Mouse (Mus musculus) kidney, postnatal 36 days (tissue): Measurements from ENCODE around the gene Slc22a13.

ENCODE experiments used
- DNase-seq, 2 experiments: peaks; one replicate each; pipeline ENCODE4 v3.0.0; 2021 to 2022; ENCODE audit warnings: mixed read lengths in 2 of 2

Gene Slc22a13

DNA sequence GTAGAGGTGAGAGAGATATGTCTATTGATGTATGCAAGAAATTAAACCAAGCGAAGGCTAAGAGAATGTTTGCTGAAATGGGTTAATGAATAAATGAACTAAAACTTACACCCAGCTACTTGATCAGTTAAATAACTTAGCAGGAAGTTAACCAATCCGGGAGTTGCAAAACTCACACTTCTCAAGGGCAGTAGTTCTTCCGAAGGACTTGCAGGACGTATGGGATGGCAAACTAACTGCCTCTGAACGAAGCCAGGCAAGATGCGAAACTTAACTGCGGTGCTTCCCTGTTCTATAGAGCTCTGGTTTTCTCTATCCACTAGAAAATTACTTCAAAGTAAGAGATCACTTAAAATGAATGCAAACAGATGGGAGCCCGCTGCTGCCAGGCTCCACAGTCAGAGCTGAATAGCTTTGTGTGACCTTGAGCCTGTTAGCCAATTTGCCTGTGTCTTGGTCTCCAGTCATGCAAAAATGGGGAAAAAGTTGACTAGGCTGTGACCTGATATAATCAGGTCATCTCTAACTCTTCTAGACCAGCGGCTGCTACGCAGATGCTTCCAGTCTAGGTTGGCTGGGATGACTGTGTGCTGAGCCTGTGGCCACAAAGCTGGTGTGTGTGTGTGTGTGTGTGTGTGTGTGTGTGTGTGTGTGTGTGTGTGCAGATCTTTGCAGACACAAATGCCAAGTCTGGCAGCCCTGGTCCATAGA is 9.6 kb downstream of the Slc22a13 start:
- DNase-seq, result peak; percentile 38 to 66

DNA sequence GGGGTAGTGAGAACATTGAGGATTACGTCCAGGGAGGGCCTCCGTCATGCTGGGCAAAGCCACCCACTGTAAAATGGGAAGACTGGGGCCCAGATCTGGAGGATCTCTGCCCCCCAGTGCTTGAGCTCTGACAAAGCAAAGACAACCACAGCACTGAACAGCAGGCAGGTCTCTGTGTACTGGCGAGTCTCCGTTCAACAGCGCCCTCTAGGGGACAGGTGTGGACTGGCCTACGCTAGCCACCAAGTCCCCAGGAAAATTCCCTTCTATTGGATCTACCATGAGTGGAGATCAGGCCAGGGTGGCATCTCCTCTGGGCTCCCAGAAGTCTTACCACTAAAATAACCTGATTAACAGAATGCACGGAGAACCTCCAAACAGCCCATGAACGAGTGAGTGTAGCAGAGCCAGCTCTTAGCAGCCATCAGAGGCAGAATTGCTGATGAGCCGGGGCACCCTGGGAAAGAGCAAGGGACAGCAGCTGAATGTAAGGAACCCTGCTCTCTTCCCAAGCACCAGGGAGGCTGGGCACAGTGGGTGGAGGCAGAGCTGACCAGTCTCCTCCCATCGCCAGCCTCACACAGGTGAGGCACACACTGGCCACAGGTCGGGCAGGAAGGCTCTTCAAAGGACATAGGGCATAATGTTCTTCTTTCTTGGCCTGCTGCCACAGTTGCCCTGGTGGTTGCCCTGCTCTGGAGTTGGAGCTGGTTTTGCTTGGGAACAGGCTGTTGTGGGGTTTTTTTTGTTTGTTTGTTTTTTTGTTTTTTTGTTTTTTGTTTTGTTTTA is 16.5 kb downstream of the Slc22a13 start:
- peak; percentile 87 to 91 for DNase-seq

DNA sequence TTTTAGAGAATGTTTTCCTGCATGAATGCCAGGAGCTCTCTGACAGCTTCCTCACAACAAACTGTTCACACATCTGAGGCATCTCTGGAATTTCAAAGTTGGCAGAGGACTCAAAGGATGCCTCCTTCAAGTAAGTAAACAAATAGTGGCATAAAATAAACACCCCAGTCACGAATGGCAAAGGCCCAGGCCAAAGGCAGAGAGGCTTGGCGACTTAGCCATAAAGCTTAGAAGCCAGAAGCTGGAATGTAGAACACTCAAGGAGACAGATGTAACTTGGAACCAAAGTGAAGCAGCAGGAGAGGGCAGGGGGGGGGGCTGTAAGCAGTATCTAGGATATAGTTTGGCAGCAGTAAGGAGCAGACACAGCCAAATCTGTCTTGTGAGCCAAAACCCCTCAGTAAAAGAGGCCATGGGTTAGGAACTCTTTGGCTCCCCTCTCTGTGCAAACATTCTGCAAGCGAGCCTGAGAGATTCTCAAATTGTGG is 27.6 kb downstream of the Slc22a13 start:
- DNase-seq, result peak; percentile 54 to 72

DNA sequence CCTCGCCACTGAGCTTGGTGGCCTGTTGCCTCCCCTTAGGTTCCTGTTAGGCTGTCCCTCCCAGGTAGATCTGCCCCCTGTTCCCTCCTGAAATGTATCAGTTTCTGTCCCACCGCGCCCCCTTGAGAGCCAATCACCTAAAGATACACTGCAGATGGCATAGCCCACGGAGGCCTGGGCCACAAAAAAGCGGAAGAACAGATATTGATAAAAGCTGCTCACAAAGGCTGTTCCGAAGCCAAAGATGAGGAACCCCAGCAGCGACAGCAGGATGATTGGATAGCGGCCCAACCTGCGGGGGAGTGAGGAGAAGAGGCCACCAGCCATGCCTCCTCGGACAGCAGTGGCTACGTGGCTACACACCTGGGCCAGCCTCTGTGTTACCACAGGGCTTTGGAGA is 29.6 kb downstream of the Slc22a13 start:
- DNase-seq, result no peak

DNA sequence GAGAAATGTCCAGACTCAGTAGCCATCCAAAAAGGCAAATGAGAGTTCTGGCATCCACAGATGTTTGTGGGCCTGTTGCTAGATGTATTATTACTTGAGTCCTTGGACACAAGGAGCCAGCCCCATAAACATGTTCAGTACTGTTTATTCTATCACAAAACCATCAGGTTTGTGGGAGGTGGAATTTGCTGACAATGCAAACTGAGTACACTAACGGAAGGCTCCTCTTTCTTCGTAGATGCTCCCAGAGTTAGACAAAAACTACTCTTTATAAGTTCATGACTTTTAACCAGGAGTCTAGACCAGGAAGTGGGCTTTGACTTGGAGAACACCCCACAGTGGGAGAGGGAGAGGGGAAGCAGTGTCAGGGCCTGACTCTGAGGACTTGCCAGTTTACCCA is 41.3 kb downstream of the Slc22a13 start:
- no peak for DNase-seq

DNA sequence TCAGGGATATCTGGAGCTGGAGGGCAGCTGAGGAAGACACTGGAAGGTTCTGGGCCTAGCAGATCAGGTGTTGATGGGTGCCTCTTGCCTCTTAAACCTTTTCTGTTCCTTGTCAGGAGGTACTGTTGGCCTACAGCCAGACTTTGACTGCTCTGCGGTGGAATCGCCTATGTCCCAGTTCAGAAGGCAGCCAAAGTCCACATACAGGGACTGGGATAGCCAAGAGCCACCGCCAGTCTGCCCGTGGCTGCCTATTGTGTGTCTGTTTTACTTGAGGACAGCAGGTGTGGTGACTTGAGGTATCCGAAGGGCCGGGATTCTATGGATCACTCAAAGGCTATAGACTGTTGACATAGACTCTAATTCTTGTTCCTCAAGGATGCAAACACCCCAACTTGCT is 43.4 kb downstream of the Slc22a13 start:
- peak; percentile 85 to 92 for DNase-seq

DNA sequence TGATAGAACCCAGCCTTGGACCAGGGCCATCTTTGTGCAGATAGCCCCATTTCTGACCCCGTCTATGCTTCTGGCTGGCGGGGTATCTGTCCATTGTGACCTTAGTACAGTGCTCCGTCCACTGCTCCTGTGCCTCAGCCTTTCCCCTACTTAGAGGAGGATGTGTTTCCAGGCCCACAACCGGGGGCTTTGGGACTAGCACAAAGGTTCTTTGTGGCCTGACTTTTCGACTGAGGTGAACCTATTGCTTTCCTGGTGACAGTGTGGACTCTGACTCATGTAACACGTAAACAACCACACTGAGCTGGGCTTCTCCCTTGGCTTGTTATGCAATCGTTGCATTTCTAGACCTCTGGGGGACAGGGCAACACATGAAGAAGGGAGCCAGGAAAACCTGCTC is 44.2 kb downstream of the Slc22a13 start:
- DNase-seq, result peak; percentile 66 to 88

DNA sequence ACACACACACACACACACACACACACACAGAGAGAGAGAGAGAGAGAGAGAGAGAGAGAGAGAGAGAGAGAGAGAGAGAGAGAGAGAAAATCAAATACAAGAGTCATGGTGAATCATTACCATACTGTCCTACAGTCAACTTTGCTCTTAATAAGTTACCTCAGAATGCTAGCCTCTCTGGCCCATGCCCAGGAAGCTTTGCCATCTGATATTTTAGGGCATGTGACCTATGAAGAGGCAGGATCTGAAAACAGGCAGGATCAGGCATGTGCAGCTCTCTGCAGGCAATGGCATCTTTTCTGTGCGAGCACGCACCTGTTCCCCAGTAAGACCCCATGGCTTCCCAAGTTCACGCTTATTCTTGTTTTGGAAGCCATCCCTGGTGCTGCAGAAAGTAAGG is 48.2 kb downstream of the Slc22a13 start:
- peak; percentile 85 to 92 for DNase-seq

DNA sequence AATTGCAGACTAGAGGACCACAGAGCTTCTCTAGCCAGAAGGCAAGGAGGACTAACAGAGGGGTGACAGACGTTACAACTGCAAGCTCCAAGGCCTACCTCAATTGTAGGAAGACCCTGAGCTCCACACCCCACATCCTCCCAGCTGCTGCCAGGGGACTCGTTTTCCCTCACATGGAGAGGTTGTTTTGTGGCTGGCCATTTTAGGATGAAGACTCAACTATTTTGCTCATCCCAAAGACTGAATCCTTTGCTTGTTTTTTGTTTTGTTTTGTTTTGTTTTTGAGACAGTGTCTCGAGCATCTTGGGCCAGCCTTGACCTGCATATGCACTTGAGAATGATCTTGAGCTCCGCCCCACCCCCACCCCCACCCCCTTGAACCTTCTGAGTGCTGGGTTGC is 50.0 kb downstream of the Slc22a13 start, which contains the start of gene Gm47289:
Gene Gm47289 (plus strand): TSS at position 301 of the 400 bp plus-strand sequence.
- DNase-seq, result no peak

DNA sequence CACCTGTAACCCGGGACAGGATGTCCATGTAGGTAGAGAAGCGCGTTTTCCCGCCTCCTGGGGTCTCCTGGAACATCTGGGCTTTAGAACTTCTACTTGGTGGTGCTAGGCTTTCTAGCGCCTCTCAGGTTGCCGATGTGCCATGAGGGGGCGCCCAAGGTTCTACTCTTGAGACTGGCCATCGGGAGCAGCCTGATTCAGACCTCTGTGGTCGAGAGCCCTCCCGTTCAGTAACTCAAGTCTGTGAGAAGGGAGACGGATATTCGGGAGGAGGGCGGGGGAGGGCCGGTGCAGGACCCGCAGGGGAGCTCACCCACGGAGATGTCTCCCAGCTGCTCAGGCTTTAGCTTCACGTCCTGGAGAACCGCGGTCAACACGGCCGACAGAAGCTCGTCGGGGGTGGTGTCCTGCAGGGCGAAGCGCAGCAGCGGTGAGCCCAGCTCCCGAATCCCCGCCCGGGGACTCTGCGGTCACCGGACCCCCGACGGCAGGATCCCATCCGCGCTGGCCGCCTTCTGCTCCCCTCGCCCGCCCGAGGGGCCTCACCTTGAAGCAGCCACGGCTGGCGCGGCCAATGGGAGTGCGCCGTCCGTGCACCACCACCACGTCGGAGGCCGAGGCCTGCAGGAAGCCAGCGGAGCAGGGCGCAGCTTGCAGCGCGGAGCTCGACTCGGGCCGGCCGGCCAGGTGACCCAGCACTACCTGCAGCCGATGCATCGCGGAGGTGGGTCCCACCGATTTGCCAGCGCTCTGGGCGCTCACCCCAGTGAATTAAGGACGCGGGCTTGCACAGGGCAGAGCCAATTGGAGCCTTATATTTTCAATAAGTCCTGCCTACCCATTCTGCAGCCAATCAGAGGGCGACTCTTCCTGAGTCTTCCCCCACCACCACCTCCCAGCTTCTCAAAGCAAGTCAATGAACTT is 52.4 kb downstream of the Slc22a13 start, which contains the start of gene Acaa1b:
Gene Acaa1b (minus strand): TSS at position 816 of the 924 bp plus-strand sequence.
- DNase-seq, result peak; percentile 91 to 96

DNA sequence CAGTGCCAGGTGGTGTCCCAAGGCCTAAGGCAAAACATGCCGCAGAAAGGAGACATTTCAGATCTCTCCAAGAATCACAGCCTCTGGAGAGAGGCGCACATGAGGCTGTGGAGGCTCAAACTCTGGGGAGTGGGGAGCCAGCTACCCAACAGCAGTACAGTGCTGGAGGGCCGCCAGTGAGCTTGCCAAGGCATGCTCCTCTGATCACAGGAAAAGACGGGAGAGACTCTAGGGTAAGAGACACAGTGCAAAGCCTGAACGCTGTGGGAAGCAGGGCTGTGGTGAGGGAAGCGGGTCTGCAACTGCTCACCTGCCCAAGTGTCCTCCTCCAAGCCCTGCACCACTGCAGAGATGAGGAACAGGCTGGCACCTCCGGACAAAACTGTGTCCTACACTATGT is 53.1 kb downstream of the Slc22a13 start:
- DNase-seq, result peak in 1 of 2 experiments; percentile 74

DNA sequence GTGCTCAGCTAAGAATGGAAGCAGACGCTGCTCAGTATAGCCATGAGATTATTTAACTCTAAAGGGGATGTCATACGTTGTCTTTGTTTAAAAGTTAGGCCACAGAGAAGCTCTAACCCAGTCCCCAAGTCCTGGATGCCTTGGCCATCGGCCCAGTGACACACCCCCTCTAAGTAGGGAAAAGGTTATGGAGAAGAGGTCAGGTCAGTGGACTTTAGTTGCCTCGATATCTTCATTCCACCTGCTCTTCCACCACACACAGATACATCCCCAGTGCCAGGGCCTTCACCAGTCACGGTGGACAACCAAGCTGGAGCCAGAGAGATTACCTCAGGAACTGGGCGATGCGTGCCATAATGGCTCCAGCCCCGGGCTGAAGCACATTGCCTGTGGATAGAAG is 53.5 kb downstream of the Slc22a13 start:
- DNase-seq, result peak; percentile 82 to 85

DNA sequence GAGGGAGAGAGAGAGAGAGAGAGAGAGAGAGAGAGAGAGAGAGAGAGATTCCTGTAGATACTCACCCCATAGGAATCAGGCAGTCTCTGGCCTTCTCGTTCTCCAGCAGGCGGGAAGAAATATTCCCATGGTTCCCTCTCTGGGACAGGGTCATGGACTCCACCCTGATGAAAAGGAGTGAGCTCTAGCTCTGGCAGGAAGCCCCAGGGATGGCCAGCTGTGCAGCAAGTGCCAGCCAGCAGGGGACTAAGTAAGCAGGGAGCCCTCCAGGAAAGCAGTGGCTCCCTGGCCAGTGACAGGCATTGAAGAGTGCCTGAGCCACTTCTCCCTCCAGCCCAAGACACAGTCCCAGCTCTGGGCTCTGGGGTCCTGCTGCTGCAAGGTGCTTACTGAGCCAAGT is 57.1 kb downstream of the Slc22a13 start:
- peak; percentile 35 to 49 for DNase-seq

DNA sequence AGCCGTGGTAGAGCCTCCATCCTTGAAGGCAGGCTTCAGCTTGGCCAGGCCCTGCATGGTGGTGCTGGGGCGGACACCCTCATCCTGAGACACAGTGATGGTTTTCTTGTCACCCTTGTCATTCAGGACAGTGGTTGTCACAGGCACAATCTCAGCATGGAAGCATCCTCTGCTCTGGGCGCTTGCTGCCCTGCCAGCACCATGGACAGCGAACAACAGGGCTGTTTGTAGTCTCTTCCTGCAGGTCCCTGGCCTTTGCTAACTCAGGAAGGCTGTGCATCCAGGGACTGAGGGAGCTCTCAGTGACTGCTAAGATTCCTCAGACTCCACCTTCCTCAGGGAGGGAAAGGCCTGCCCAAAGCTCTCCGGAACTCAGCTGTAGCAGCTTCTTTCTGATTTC is 59.3 kb downstream of the Slc22a13 start:
- peak; percentile 44 to 77 for DNase-seq

DNA sequence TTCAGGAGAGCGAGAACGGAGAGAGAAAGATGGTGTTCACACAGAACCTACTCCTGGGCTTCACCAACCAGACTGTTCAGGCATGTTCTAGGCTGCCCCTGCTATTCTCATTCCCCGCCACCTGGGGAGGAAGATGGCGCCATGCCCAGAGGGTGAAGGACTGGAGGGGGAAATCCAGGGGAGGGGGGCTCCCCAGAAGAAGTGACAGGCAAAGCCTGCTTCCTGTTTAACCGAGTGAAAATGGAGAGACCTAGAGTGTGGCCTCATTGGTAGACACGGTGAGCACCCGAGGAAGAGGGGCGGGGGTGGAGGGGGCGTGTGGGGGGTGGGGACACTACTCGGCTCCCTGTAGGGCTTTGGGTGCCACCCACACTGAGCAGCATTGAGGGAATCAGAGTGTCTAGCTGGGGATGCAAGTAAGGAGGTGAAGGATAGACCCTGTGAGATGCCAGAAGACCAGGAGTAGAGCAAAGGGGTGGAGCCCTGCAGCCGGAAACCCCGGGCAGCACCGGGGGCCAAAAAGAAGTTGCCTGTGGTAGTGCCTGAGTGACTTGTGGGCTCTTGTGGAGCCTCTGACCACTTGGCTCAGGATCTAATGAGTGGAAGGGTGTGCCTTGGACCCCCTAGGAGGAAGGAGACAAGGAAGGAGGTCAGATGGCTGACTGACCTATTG is 62.7 kb downstream of the Slc22a13 start:
- DNase-seq, result peak in 1 of 2 experiments; percentile 50

DNA sequence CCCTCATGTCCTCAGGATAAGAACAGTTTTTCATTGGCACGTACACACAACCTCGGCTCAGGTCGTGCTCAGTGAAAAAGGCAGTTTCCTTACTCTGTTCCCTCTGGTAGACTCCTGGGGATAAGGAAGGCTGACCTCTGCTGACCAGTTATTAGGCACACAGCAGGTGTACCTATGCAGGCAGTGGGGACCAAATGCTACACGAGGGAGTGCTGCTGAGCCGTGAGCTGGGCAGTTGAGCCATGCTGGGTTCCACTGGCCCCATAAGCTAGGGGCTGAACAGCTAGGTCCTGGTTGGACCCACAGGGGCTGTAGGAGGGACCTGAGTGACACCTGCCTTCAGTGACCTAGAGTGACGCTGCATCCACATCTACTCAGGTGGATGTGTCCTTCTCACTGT is 63.3 kb downstream of the Slc22a13 start:
- peak in 1 of 2 experiments; percentile 39 for DNase-seq

DNA sequence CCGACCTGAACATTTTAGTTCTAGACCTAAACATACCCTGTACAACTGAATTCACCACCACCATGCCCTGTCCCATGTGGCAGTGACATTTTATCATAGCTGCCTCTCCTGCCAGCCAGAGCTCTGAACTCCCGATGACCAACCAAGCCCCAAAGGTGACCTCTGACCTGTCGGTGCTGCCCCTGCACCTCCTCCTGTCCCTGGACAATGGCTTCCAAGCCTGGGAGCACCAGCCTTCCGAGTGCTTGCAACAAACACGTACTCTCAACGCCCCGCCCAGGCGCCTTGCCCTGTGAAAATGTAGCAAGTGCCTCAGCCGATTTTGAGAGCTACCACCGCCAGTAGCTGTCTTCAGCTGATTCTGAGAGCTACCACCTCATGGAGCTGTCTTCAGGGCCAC is 63.8 kb downstream of the Slc22a13 start:
- DNase-seq, result peak in 1 of 2 experiments; percentile 29

DNA sequence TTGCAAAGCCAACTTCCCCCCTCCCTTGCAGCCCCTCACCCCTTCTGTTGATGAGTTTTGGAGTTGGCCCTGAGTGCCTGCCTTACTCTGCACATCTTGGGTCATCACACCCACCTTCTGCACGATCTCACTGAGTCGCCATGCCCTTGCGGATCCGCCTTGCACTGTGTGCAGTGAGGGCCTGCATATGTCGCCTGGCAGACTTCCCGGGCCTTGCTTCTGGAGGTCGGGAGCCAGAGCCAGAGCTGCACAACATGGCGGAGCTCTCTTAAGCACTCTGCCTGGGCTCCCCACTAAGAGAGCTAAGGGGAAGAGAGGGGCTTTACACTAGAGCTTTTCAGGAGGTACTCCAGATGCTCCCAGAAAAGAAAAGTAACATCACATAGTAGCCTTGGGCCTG is 64.2 kb downstream of the Slc22a13 start:
- no peak for DNase-seq

DNA sequence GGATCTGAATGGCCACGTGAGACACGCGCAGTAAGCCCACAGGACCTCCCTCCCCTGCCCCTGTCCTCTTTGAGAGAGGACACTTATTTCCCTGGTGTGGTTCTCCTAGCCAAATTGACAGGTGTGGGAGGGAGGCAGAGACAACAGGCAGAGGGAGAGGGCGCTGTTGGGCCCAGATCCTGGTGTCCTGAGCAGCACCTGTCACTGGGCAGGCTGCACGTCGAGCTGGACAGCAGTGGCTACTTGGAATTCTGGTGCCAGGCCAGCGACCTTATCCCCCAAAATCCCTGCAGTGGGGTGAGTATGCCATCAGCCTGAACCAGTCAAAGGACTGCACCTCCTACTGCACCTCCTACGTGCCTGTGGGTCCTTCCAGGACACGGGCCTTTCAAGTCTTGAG is 65.5 kb downstream of the Slc22a13 start:
- peak in 1 of 2 experiments; percentile 55 for DNase-seq
